Mouse (Mus musculus) liver, embryonic 14.5 days (tissue): ENCODE measurements around the gene Sit1.

Experiments
- CTCF ChIP-seq: IDR thresholded peaks from 2 replicates; pipeline ENCODE4 v1.5.1; 2016; ENCODE audit warnings: antibody characterized with exemption, low read depth, control low read depth
- EP300 ChIP-seq: IDR thresholded peaks from 2 replicates; pipeline ENCODE4 v1.6.1; 2016; ENCODE audit warnings: antibody characterized with exemption, low read depth

GRCm38 (mm10) chr4:43497946-43498345, 14.4 kb upstream of the Sit1 start:
- TF ChIP-seq CTCF: no peak
- TF ChIP-seq EP300: no peak
